Mouse (Mus musculus) liver, postnatal 0 days (tissue): ENCODE data around the gene Dgcr8. TPM values are rescaled to one million over a fixed set of nuclear protein-coding genes. Genes with fewer than 3 reads are reported as not detected.

Experiments used
- ATAC-seq: fragments of 200-750 bp; cut with Nextera tagmentation; 2 replicates; pipeline ENCODE4 v1.8.0; 2017; ENCODE audit warnings: mild to moderate bottlenecking, moderate library complexity
- DNase-seq: peaks from one replicate; pipeline ENCODE4 v3.0.0-alpha.2; 2016
- H3K27ac ChIP-seq: fragments of 300-500 bp; sonication (generic); 2 replicates; pipeline ENCODE4 v1.5.1; 2014; ENCODE audit warnings: antibody characterized with exemption, moderate library complexity, mild to moderate bottlenecking, low read depth
- H3K27me3 ChIP-seq: fragments of 300-500 bp; sonication (generic); 2 replicates; pipeline ENCODE4 v1.6.1; 2014; ENCODE audit warnings: low read length, control low read depth, mixed read lengths; ENCODE audit not compliant: insufficient read depth
- H3K36me3 ChIP-seq: fragments of 300-500 bp; sonication (generic); replicated peaks from 2 replicates; pipeline ENCODE4 v1.6.1; 2014; ENCODE audit warnings: mild to moderate bottlenecking, control low read depth, low read length, moderate library complexity, mixed read lengths; ENCODE audit not compliant: insufficient read depth
- H3K4me1 ChIP-seq: fragments of 300-500 bp; sonication (generic); 2 replicates; pipeline ENCODE4 v1.6.1; 2014; ENCODE audit warnings: antibody characterized with exemption, mild to moderate bottlenecking, control low read depth; ENCODE audit not compliant: insufficient read depth
- H3K4me2 ChIP-seq: fragments of 300-500 bp; sonication (generic); 2 replicates; pipeline ENCODE4 v1.6.1; 2014; ENCODE audit warnings: low read depth, mild to moderate bottlenecking, low read length, moderate library complexity, mixed read lengths
- H3K4me3 ChIP-seq: fragments of 300-500 bp; sonication (generic); 2 replicates; pipeline ENCODE4 v1.5.1; 2014; ENCODE audit warnings: low read depth, low read length
- H3K9ac ChIP-seq: fragments of 300-500 bp; sonication (generic); replicated peaks from 2 replicates; pipeline ENCODE4 v1.6.1; 2014; ENCODE audit warnings: mild to moderate bottlenecking, moderate library complexity
- H3K9me3 ChIP-seq: fragments of 300-500 bp; sonication (generic); 2 replicates; pipeline ENCODE4 v1.6.1; 2016; ENCODE audit warnings: mild to moderate bottlenecking, control low read depth, low read length, mixed read lengths
- CTCF ChIP-seq: sonication (generic); IDR thresholded peaks from 2 replicates; pipeline ENCODE4 v1.5.1; 2016; ENCODE audit warnings: antibody characterized with exemption, low read depth
- EP300 ChIP-seq: IDR thresholded peaks from 2 replicates; pipeline ENCODE4 v1.6.1; 2016; ENCODE audit warnings: antibody characterized with exemption, low read depth, mild to moderate bottlenecking
- WGBS: fragments of 180-500 bp; shearing (Covaris S2); extraction: QIAGEN DNeasy Blood & Tissue Kit; methylation state at CpG from one replicate; pipeline ENCODE4 v1.1.7; 2014; ENCODE audit not compliant: insufficient replicate concordance; 5-methylcytosine and 5-hydroxymethylcytosine counted together
- polyA plus RNA-seq: library from polyadenylated mRNA; unstranded; fragments of >200 nt; fragmentation: Nextera tagmentation; extraction: Ambion mirVana; gene quantifications from 2 replicates; pipeline ENCODE4 v1.2.1, GENCODE M21; 2015

Dgcr8 gene
- 5.4 and 9.2 TPM in 2 replicates for polyA plus RNA-seq

GRCm38 (mm10) chr16:18289067-18289588, at the start of gene Dgcr8:
Gene Dgcr8 (minus strand): TSS chr16:18289246.
- H3K27me3 ChIP-seq = no peaks in the 10 kb centered on the region
- TF ChIP-seq EP300 (no peak), CTCF (no peak)
- WGBS = under 1% methylated on average over 52 of the region's 71 CpGs
- H3K27ac ChIP-seq = peak within 1 kb of the TSS; percentile 92
- peak; percentile 99 for ATAC-seq
- peaks cover 18% of the 10 kb centered on the region for H3K36me3 ChIP-seq
- H3K4me3 ChIP-seq = peak within 1 kb of the TSS; percentile 90
- no peaks in the 10 kb centered on the region for H3K9me3 ChIP-seq
- peak within 1 kb of the TSS; percentile 80 for H3K4me2 ChIP-seq
- H3K4me1 ChIP-seq = peaks cover 20% of the 10 kb centered on the region
- H3K9ac ChIP-seq = peak within 1 kb of the TSS; percentile 90
- peak; percentile 98 for DNase-seq

- DNase-seq = no peak
- Histone ChIP-seq H3K36me3 (peaks cover 39% of the 10 kb centered on the region), H3K9me3 (no peaks in the 10 kb centered on the region), H3K4me1 (peaks cover 27% of the 10 kb centered on the region), H3K27ac (no peak overlapping the region), H3K9ac (no peak overlapping the region), H3K4me2 (no peak overlapping the region), H3K4me3 (no peak overlapping the region), H3K27me3 (no peaks in the 10 kb centered on the region)
- 86% methylated on average over 4 of the region's 4 CpGs for WGBS
- no peak for ATAC-seq
- TF ChIP-seq CTCF = no peak
- TF ChIP-seq EP300 = no peak
These were observed 48.2 kb upstream of the Dgcr8 start for GRCm38 (mm10) chr16:18337261-18337660.

GRCm38 (mm10) chr16:18335981-18336380, 46.9 kb upstream of the Dgcr8 start:
- H3K4me2 ChIP-seq = no peak overlapping the region
- H3K27ac ChIP-seq = no peak overlapping the region
- H3K27me3 ChIP-seq = no peaks in the 10 kb centered on the region
- peaks cover 42% of the 10 kb centered on the region for H3K36me3 ChIP-seq
- H3K4me1 ChIP-seq = peaks cover 18% of the 10 kb centered on the region
- H3K4me3 ChIP-seq = no peak overlapping the region
- H3K9ac ChIP-seq = no peak overlapping the region
- ATAC-seq (no peak), DNase-seq (no peak)
- 99% methylated on average over 3 of the region's 3 CpGs for WGBS
- no peaks in the 10 kb centered on the region for H3K9me3 ChIP-seq
- TF ChIP-seq CTCF (no peak), EP300 (no peak)

GRCm38 (mm10) chr16:18333976-18334375, 44.9 kb upstream of the Dgcr8 start:
- Histone ChIP-seq H3K27me3 (no peaks in the 10 kb centered on the region), H3K4me1 (peaks cover 10% of the 10 kb centered on the region), H3K27ac (no peak overlapping the region), H3K9ac (no peak overlapping the region), H3K4me3 (no peak overlapping the region), H3K9me3 (no peaks in the 10 kb centered on the region), H3K36me3 (peaks cover 42% of the 10 kb centered on the region), H3K4me2 (no peak overlapping the region)
- WGBS = 73% methylated on average over 3 of the region's 3 CpGs
- ATAC-seq (0 out of 2 replicates have a peak, but pooled peaks have one; percentile 15), DNase-seq (peak; percentile 48)
- TF ChIP-seq EP300 (no peak), CTCF (no peak)

- ATAC-seq = no peak
These were observed 39.5 kb upstream of the Dgcr8 start for GRCm38 (mm10) chr16:18328524-18328923.

GRCm38 (mm10) chr16:18327936-18328335, 38.9 kb upstream of the Dgcr8 start:
- WGBS = 90% methylated on average over 9 of the region's 9 CpGs
- Histone ChIP-seq H3K9me3 (no peaks in the 10 kb centered on the region), H3K4me3 (no peak overlapping the region), H3K4me2 (no peak overlapping the region), H3K27me3 (no peaks in the 10 kb centered on the region), H3K4me1 (no peaks in the 10 kb centered on the region), H3K27ac (no peak overlapping the region), H3K9ac (no peak overlapping the region), H3K36me3 (peaks cover 32% of the 10 kb centered on the region)
- no peak for DNase-seq
- no peak for ATAC-seq
- no peak for TF ChIP-seq EP300
- TF ChIP-seq CTCF = no peak

More at GRCm38 (mm10) chr16:18328524-18328923, 39.5 kb upstream of the Dgcr8 start:
- H3K9ac ChIP-seq = no peak overlapping the region
- no peak for DNase-seq
- H3K4me1 ChIP-seq = no peaks in the 10 kb centered on the region
- peaks cover 33% of the 10 kb centered on the region for H3K36me3 ChIP-seq
- TF ChIP-seq CTCF (no peak), EP300 (no peak)
- no peak overlapping the region for H3K27ac ChIP-seq
- H3K27me3 ChIP-seq = no peaks in the 10 kb centered on the region
- H3K4me2 ChIP-seq = no peak overlapping the region
- H3K4me3 ChIP-seq = no peak overlapping the region
- WGBS = 50% methylated on average over 1 of the region's 1 CpGs
- no peaks in the 10 kb centered on the region for H3K9me3 ChIP-seq

GRCm38 (mm10) chr16:18325741-18326140, 36.7 kb upstream of the Dgcr8 start:
- no peak overlapping the region for H3K27ac ChIP-seq
- H3K9ac ChIP-seq = no peak overlapping the region
- H3K36me3 ChIP-seq = peaks cover 42% of the 10 kb centered on the region
- no peaks in the 10 kb centered on the region for H3K27me3 ChIP-seq
- DNase-seq (no peak), ATAC-seq (no peak)
- no peak overlapping the region for H3K4me3 ChIP-seq
- no peak for TF ChIP-seq EP300
- no peak for TF ChIP-seq CTCF
- no peaks in the 10 kb centered on the region for H3K9me3 ChIP-seq
- no peaks in the 10 kb centered on the region for H3K4me1 ChIP-seq
- H3K4me2 ChIP-seq = no peak overlapping the region
- 74% methylated on average over 4 of the region's 4 CpGs for WGBS
